Mouse (Mus musculus): ENCODE results near the gene Nfkbie. TPM values are rescaled to one million over a fixed set of nuclear protein-coding genes. Genes with fewer than 3 reads are reported as not detected.

Nfkbie gene
- polyA plus RNA-seq, 1 experiment from 2014 or later, result 5.7 TPM

- H3K4me2 ChIP-seq, result no peak overlapping the region
- no peak overlapping the region for H3K9ac ChIP-seq
- peaks cover 24% of the 10 kb centered on the region for H3K27me3 ChIP-seq
- H3K36me3 ChIP-seq, result no peaks in the 10 kb centered on the region
- no peak overlapping the region for H3K27ac ChIP-seq
- no peak overlapping the region for H3K4me3 ChIP-seq (replicated peaks)
- 83% methylated on average over 3 of the region's 3 CpGs for WGBS
- peaks cover 28% of the 10 kb centered on the region for H3K4me1 ChIP-seq
- ATAC-seq (replicated peaks; ENCODE audit: low FRiP score), result no peak
- no peaks in the 10 kb centered on the region for H3K9me3 ChIP-seq (replicated peaks)
Observed at GRCm38 (mm10) chr17:45602984-45603383, 47.5 kb downstream of the Nfkbie start.

DNA sequence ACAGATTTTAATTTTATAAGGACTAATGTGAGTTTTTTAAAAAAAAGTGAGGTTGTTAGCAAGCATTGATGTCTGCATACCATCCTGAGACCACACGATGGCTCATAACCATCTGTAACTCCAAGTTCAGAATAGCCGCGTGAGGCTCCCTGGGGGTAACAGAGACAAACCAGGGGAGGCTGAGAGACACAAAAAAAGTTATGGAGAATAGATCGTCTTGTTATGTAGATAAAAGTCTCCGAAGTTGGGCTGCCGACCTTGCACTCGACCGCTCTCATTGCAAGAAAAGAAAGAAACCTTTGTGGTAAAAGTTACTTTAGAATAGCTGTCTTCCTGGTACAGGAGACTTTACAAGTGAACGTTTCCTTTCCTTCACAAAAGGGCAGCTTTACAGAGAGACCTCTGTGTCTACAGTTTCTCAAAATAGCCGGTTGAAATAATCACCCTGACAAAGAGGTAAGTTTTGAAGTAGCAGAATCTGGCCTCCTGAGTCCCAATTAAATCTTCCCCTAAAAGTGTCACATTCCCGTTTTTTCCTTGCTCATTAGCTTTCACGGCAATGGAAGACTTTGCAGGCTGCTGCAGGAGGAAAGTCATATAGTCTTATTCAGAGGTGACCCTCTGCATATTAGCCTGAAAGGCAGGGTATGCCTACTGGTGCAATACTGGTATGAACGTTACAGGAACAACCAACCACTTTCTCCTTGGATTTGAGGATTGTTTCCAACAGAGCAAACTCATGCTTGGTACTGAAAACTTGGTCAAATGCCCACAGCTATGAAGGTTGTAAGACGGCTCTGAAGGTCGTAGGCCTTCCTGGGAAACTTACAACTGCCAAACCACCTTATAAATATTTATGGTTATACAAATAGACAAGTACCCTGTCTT lies 51.7 kb downstream of the Nfkbie start:
- ATAC-seq (replicated peaks; ENCODE audit: low FRiP score), result no peak
- no peak overlapping the region for H3K9ac ChIP-seq
- WGBS, result 81% methylated on average over 15 of the region's 15 CpGs
- H3K4me1 ChIP-seq, result peaks cover 8% of the 10 kb centered on the region
- H3K4me3 ChIP-seq (replicated peaks), result no peak overlapping the region
- no peaks in the 10 kb centered on the region for H3K36me3 ChIP-seq
- H3K9me3 ChIP-seq (replicated peaks), result no peaks in the 10 kb centered on the region
- H3K4me2 ChIP-seq, result no peak overlapping the region
- H3K27ac ChIP-seq, result no peak overlapping the region
- peaks cover 2% of the 10 kb centered on the region; the same call in 1 of the 2 replicates for H3K27me3 ChIP-seq

DNA sequence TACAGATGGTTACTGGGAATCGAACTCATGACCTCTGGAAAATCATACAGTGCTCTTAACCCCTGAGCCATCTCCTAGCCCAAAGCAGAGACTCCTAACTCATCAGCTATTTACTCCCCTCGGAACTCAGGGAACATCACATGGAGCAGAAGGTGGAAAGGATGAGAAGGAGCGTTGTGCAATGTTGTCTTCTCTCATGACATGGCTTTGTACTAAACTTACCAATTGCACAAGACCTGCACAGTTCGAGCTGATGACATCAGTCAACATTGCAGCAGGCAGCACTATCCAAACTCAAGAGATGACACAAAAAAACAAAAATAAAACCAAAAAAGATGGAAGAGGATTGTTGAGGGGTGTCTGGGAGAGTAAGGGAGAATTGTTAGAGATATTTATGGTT lies 52.9 kb downstream of the Nfkbie start:
- Histone ChIP-seq H3K9me3 (replicated peaks) (no peaks in the 10 kb centered on the region), H3K4me3 (replicated peaks) (no peak overlapping the region), H3K27ac (no peak overlapping the region), H3K4me1 (peaks cover 8% of the 10 kb centered on the region), H3K9ac (no peak overlapping the region), H3K27me3 (no peaks in the 10 kb centered on the region), H3K4me2 (no peak overlapping the region), H3K36me3 (no peaks in the 10 kb centered on the region)
- no peak for ATAC-seq (replicated peaks; ENCODE audit: low FRiP score)
- 91% methylated on average over 4 of the region's 4 CpGs for WGBS

GRCm38 (mm10) chr17:45610144-45610866 lies 54.8 kb downstream of the Nfkbie start:
- no peak overlapping the region for H3K4me3 ChIP-seq (replicated peaks)
- H3K4me1 ChIP-seq, result peaks cover 8% of the 10 kb centered on the region
- no peak overlapping the region for H3K9ac ChIP-seq
- H3K4me2 ChIP-seq, result no peak overlapping the region
- no peaks in the 10 kb centered on the region for H3K36me3 ChIP-seq
- no peak for ATAC-seq (replicated peaks; ENCODE audit: low FRiP score)
- H3K9me3 ChIP-seq (replicated peaks), result no peaks in the 10 kb centered on the region
- peak overlapping the region; percentile 54; the same call in 1 of the 2 replicates for H3K27ac ChIP-seq
- WGBS, result 39% methylated on average over 5 of the region's 5 CpGs
- H3K27me3 ChIP-seq, result no peaks in the 10 kb centered on the region

DNA sequence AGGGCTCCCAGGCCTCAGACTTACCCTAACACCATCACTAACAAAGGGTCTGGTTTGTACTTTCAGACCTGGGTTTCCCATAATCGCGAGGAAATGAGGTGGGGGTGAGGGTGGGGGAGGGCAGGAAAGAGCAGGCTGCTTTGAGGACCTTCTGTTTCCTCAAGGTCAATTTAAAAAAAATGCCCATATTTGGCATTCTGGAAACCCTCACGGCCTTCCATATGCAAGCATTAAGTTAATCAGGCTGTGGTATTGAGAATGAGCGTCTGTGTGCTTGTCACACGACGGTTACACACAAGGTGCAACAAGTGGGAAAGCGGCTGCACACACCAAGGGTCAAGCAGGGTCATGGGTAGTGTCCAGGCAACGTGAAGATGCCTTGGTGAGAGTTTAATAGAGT lies 56.5 kb downstream of the Nfkbie start:
- Histone ChIP-seq H3K27me3 (no peaks in the 10 kb centered on the region), H3K9ac (no peak overlapping the region), H3K36me3 (no peaks in the 10 kb centered on the region), H3K9me3 (replicated peaks) (no peaks in the 10 kb centered on the region), H3K27ac (no peak overlapping the region), H3K4me1 (peaks cover 8% of the 10 kb centered on the region), H3K4me2 (no peak overlapping the region), H3K4me3 (replicated peaks) (no peak overlapping the region)
- no peak for ATAC-seq (replicated peaks; ENCODE audit: low FRiP score)
- WGBS, result 74% methylated on average over 8 of the region's 8 CpGs

Other genes with a start within 250 kb of the Nfkbie start
- 67.0 and 67.6 TPM in 2 replicates for gene Cdc5l, start 122.0 kb upstream of the Nfkbie start, polyA plus RNA-seq (2015; fragmentation: Nextera tagmentation; extraction: Ambion mirVana)
- gene Spats1, start 80.3 kb upstream of the Nfkbie start, polyA plus RNA-seq (2015; fragmentation: Nextera tagmentation; extraction: Ambion mirVana), result 0.29 and 0.48 TPM in 2 replicates
- 21.7 and 24.6 TPM in 2 replicates for gene Aars2, start 48.9 kb upstream of the Nfkbie start, polyA plus RNA-seq (2015; fragmentation: Nextera tagmentation; extraction: Ambion mirVana)
- 0.14 and 0.22 TPM in 2 replicates for gene Tcte1, start 32.3 kb upstream of the Nfkbie start, polyA plus RNA-seq (2015; fragmentation: Nextera tagmentation; extraction: Ambion mirVana)
- 3.1 and 3.4 TPM in 2 replicates for gene Tmem151b, start 6.0 kb upstream of the Nfkbie start, polyA plus RNA-seq (2015; fragmentation: Nextera tagmentation; extraction: Ambion mirVana)
- gene Slc35b2, start 8.2 kb downstream of the Nfkbie start, polyA plus RNA-seq (2015; fragmentation: Nextera tagmentation; extraction: Ambion mirVana), result 142 TPM in 2 replicates
- 1,881 and 1,940 TPM in 2 replicates for gene Hsp90ab1, start 17.6 kb downstream of the Nfkbie start, polyA plus RNA-seq (2015; fragmentation: Nextera tagmentation; extraction: Ambion mirVana)
- 100 and 102 TPM in 2 replicates for gene Slc29a1, start 43.9 kb downstream of the Nfkbie start, polyA plus RNA-seq (2015; fragmentation: Nextera tagmentation; extraction: Ambion mirVana)
- 5.7 and 6.3 TPM in 2 replicates for gene Mymx, start 46.4 kb downstream of the Nfkbie start, polyA plus RNA-seq (2015; fragmentation: Nextera tagmentation; extraction: Ambion mirVana)
- gene Capn11, start 103.6 kb downstream of the Nfkbie start, polyA plus RNA-seq (2015; fragmentation: Nextera tagmentation; extraction: Ambion mirVana), result 0.57 and 0.87 TPM in 2 replicates
- gene Mrpl14, start 130.6 kb downstream of the Nfkbie start, polyA plus RNA-seq (2015; fragmentation: Nextera tagmentation; extraction: Ambion mirVana), result 144 and 152 TPM in 2 replicates
- gene Tmem63b, start 131.2 kb downstream of the Nfkbie start, polyA plus RNA-seq (2015; fragmentation: Nextera tagmentation; extraction: Ambion mirVana), result 35.3 and 39.4 TPM in 2 replicates
- gene 1600014C23Rik, start 178.1 kb downstream of the Nfkbie start, polyA plus RNA-seq (2015; fragmentation: Nextera tagmentation; extraction: Ambion mirVana), result 0.68 TPM in 1 of 2 replicates, not detected in the other